Mouse (Mus musculus) cerebral cortex, adult 2 months (tissue): ENCODE measurements around the gene Atp5l.

Experiments used
- WGBS: fragments of 180-500 bp; shearing (Covaris S2); methylation state at CpG from one replicate; pipeline ENCODE4 v1.1.7; 2018; 5-methylcytosine and 5-hydroxymethylcytosine counted together

Atp5l gene

DNA sequence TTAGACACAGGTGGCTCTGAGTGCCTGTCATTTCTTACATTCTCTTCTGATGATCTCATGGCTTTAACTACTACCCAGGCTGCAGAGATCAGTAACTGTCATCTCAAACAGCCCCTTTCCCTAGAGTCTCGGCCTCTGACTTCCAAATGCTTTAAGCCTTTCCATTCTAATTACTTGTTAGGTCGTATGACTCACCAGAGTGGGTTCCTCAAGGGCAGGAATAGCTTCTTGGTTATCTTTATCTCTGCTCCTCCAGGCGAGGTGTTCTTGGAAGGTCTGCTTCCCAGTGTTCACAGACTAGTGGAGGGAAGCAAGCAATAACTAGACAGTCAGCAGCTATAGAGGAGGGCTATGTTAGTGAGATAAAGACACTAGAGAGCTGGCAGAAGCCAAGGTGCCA lies 27.9 kb downstream of the Atp5l start:
- 53% methylated on average over 3 of the region's 3 CpGs for WGBS

GRCm38 (mm10) chr9:44891210-44891609 lies 29.3 kb downstream of the Atp5l start:
- 92% methylated on average over 6 of the region's 6 CpGs for WGBS

DNA sequence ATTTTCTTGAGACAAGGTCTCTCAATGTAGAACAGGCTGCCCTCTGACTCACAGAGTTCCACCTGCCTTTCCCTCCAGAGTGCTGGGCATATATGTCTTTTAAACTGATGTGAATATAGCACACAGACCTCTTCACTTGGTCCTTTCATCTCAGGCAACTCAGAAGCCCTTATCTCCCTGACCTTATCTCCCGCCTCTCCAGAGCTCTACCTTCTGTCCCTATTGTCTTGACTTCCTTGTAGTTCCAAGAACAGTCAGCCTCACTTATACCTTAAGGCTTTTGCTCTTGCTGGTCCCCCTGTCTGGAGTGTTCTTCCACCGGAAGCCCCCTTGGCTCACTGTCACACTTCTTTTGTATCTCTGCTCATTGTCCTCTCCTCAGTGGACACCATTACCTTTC lies 30.4 kb downstream of the Atp5l start:
- 64% methylated on average over 2 of the region's 2 CpGs for WGBS

DNA sequence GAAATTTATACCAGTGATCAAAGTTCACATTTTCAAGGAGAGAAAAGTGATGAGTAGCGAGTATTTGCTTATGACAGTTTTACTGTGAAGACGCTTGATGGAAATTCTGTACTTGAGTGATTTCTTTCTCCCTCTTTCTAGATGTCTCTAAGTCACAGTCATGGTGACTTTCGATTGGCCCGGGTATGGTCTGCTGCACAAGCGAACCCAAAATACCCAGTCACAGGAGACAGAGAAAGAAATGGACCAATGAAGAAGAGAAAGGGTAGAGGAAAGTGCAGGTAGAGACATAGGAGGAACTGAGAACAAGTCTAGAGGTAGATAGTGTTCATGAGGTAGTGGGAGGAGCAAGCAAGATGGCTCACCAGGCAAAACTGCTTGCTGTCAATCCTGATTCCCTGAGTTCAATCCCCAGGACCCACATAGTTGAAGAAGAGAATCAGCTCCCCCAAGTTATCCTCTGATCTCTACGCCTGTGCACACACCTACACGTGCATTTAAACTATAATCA lies 32.4 kb downstream of the Atp5l start:
- 90% methylated on average over 7 of the region's 7 CpGs for WGBS

DNA sequence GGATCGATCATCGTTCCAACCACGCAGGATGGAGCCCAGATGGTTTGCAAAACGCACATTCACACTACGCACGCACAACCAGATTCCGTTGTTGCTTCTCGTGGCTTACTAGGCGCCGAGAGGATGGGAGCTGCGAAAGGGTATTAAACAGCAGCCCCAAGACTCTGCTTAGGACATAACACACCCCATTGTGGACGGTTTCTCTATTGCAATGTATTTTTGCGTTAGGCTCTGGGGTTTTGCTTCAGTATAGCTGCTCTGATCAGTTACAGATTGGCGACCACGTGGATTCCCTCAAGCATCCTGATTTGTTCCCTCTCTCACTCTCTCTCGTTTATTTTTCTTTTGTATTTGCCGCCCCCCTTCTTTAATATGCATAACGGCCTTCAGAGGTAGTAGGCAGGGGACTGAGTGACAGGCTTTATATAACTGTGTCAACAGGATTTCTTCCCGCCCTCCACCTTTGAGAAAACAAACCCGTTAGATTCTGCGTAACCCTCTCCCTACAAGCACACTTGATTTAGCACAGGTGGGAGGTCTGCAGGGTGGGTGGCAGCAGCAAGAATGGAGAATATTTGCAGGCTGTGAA lies 37.5 kb downstream of the Atp5l start:
- under 1% methylated on average over 21 of the region's 21 CpGs for WGBS

DNA sequence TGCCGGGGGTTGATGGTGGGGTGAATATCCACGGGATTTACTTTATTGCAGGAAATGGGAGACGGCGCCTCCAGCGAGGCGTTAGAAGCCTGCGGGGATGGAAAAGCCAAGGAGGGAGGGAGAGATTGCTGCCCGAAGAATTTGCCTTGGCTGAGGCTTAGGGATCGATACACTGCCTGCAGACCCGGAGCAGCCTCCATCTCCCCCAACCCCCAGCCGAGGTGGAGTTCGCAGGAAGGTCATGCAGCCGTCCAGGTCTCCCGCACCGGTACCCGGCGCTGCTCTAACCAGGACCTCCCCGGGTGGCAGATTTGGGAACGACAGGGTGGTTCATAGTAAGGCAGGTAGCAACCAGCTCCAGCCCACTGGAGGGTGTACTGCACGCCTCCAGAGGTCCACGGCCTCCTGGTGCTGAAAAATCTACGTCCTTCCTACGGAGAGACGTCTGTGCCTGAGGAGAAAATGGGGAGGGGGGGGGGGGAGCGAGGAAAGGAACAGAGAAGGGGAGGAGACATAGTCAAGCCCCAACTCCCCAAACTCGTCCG lies 38.0 kb downstream of the Atp5l start:
- under 1% methylated on average over 26 of the region's 27 CpGs for WGBS

GRCm38 (mm10) chr9:44881941-44882435 lies 38.6 kb downstream of the Atp5l start:
- under 1% methylated on average over 29 of the region's 29 CpGs for whole genome bisulfite sequencing

- WGBS = under 1% methylated on average over 60 of the region's 71 CpGs
These were observed 39.2 kb downstream of the Atp5l start, which contains the start of gene Kmt2a for GRCm38 (mm10) chr9:44881221-44881871. TSS of gene Kmt2a (minus strand) at chr9:44881296.

- WGBS = under 1% methylated on average over 43 of the region's 44 CpGs
These were observed 40.0 kb downstream of the Atp5l start for GRCm38 (mm10) chr9:44880309-44881081.

GRCm38 (mm10) chr9:44879694-44880271 lies 40.8 kb downstream of the Atp5l start:
- WGBS = 3% methylated on average over 13 of the region's 13 CpGs

DNA sequence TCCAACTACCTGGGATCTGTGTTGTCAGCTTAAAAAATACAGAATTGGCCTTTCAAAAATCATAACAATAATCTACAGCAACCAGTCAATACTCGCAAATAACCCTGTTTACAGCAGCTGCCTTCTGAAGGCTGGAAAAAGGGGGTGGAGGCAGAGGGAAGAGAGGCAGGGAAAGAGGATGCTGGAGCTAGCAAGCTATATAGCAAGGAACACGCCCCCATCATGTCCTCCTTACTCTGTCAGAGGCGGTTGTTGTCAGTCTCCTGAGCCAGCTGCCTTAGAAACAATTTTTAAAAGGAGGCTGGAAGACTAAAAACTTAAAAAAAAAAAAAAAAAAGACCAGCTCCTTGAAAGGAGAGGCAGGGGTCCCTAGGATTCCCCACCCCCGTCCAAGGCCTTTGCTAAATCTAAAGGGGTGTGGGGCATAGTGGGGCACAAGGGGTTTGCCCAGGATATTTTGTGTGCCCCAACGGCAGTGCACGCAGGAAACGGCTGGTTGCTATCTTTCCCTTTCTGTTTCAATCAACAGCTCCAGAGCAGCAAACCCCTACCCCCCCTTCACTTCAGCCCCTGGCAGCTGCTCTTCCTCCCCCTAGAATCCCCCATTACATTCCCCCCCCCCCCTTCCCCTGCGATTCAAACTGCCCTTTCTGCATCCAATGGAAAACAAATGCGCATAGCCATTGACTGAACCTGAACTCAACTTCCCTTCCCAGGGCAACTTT lies 41.6 kb downstream of the Atp5l start:
- WGBS = 7% methylated on average over 9 of the region's 9 CpGs

GRCm38 (mm10) chr9:44877686-44878085 lies 42.9 kb downstream of the Atp5l start:
- 58% methylated on average over 7 of the region's 7 CpGs for WGBS

DNA sequence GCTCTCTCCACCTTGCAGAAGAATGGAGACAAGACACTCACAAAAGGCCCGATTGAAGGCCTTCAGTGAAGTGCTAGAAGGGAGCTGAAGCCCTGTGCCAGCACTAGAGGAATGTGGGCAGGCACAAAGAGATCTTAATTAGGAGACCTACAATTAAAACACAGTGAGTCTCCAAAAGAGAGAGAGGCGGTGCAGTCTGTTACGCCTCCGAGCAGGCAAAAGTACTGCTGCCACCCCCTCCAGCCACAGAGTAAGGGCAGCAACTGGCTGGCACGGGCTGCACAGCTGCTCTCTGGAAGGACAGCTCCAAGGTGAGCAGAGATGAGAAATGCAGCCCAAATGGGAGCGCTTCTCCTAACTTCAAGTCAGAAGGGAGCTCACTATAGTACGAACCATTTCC lies 45.1 kb downstream of the Atp5l start:
- WGBS = 18% methylated on average over 7 of the region's 7 CpGs

- WGBS = 51% methylated on average over 5 of the region's 5 CpGs
These were observed 46.9 kb downstream of the Atp5l start for GRCm38 (mm10) chr9:44873665-44874064.

- 80% methylated on average over 13 of the region's 13 CpGs for WGBS
These were observed 52.0 kb downstream of the Atp5l start for GRCm38 (mm10) chr9:44868336-44869094.

DNA sequence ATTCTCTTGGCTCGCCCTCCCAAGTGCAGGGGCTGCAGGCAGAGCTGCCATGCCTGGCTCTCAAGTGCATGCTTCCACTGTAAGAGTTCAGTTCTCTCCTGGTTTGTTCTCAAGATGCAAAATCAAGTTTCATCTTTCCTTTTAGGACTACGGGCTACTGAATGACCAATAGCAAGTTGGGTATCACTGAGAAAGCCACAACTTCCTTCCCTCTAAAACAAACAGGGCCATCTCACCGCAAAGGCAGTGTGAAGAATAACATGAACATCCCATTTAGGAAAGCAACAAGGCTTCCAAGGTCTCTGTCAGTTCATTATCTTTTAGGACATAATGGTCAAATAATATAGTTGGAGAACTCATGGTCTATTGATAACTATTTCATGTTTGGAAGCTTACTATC lies 52.9 kb downstream of the Atp5l start:
- WGBS = 72% methylated on average over 3 of the region's 3 CpGs

DNA sequence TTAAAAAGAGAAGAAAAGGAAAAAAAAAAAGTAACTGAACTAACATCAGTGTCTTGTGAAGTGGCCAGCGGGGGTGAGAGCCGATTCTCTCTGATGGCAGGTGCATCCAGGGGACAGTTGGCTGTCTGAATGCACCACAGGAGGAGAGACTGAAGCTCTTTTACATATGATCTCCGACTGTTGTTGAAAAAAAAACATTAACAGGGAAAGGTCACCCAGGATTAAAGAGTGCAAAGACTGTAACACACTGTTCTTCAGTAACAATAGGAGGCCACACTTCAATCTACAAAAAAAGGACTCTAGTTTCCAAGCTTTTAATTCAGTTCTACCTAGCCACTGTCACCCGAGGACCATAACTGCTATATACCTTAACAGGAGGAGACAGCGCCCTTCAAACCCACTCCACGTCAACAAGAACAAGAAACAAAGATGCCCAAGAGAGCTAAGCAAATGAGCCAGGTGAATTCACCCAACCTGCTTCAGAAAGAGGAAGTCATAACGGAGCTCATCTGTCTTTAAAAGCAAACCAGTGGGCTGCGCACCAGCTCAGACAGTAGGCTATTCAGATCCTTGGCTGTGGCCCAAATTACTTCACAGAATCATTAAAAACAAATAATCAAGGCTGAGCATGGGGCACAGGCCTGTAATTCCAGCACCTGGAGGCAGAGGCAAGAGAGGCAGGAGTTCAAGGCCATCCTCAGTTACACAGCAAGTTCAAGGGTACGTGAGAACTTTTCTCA lies 53.9 kb downstream of the Atp5l start:
- WGBS = 33% methylated on average over 9 of the region's 9 CpGs
